Mouse (Mus musculus) hindbrain, embryonic 10.5 days (tissue): ENCODE results near the gene Pomgnt1. TPM values are rescaled to one million over a fixed set of nuclear protein-coding genes. Genes with fewer than 3 reads are reported as not detected.

Experiments
- DNase-seq: peaks from one replicate; pipeline ENCODE4 v3.0.0-alpha.2; 2017; ENCODE audit warnings: low spot score
- H3K27ac ChIP-seq: fragments of 300-500 bp; sonication (generic); 2 replicates; pipeline ENCODE4 v1.5.1; 2016; ENCODE audit warnings: mild to moderate bottlenecking, moderate library complexity
- H3K27me3 ChIP-seq: fragments of 300-500 bp; sonication (generic); 2 replicates; pipeline ENCODE4 v1.6.1; 2016; ENCODE audit warnings: mild to moderate bottlenecking; ENCODE audit not compliant: poor library complexity, insufficient read depth, severe bottlenecking
- H3K36me3 ChIP-seq: fragments of 300-500 bp; sonication (generic); 2 replicates; pipeline ENCODE4 v1.6.1; 2016; ENCODE audit warnings: mild to moderate bottlenecking, moderate library complexity
- H3K4me1 ChIP-seq: fragments of 300-500 bp; sonication (generic); replicated peaks from 2 replicates; pipeline ENCODE4 v1.6.1; 2016; ENCODE audit warnings: mild to moderate bottlenecking
- H3K4me3 ChIP-seq: fragments of 300-500 bp; sonication (generic); 2 replicates; pipeline ENCODE4 v1.5.1; 2016; ENCODE audit warnings: mild to moderate bottlenecking, moderate library complexity
- H3K9me3 ChIP-seq: fragments of 300-500 bp; sonication (generic); 2 replicates; pipeline ENCODE4 v1.6.1; 2016; ENCODE audit warnings: mild to moderate bottlenecking, moderate library complexity
- WGBS: fragments of 180-500 bp; shearing (Covaris S2); methylation state at CpG from one replicate; pipeline ENCODE4 v1.1.7; 2016; 5-methylcytosine and 5-hydroxymethylcytosine counted together
- polyA plus RNA-seq: library from polyadenylated mRNA; unstranded; fragments of >200 nt; fragmentation: Nextera tagmentation; extraction: Ambion mirVana; gene quantifications from 2 replicates; pipeline ENCODE4 v1.2.1, GENCODE M21; 2016

Pomgnt1 gene
- 51.9 and 55.0 TPM in 2 replicates for polyA plus RNA-seq

GRCm38 (mm10) chr4:116123602-116124519 is at the start of gene Pomgnt1, which contains the start of gene Rad54l:
Gene Pomgnt1, plus strand, starts transcription at chr4:116123840.
Gene Rad54l, minus strand, starts transcription at chr4:116123690.
- H3K36me3 ChIP-seq: peaks cover 25% of the 10 kb centered on the region
- peaks cover 25% of the 10 kb centered on the region for H3K4me1 ChIP-seq
- peak within 1 kb of the TSS; percentile 81 for H3K27ac ChIP-seq
- no peaks in the 10 kb centered on the region for H3K9me3 ChIP-seq
- H3K27me3 ChIP-seq: no peaks in the 10 kb centered on the region
- peak; percentile 94 for DNase-seq
- WGBS: 9% methylated on average over 24 of the region's 24 CpGs
- H3K4me3 ChIP-seq: peak within 1 kb of the TSS; percentile 61

GRCm38 (mm10) chr4:116074145-116074675 is 49.4 kb upstream of the Pomgnt1 start:
- DNase-seq: no peak
- peak overlapping the region; percentile 99 for H3K27ac ChIP-seq
- peaks cover 35% of the 10 kb centered on the region for H3K4me1 ChIP-seq
- H3K4me3 ChIP-seq: peak overlapping the region; percentile 96
- H3K36me3 ChIP-seq: peaks cover 17% of the 10 kb centered on the region
- no peaks in the 10 kb centered on the region for H3K27me3 ChIP-seq
- 3% methylated on average over 8 of the region's 8 CpGs for WGBS
- no peaks in the 10 kb centered on the region for H3K9me3 ChIP-seq

GRCm38 (mm10) chr4:116074861-116075620 is 48.6 kb upstream of the Pomgnt1 start, which contains the start of the genes Uqcrh and Lrrc41:
Gene Uqcrh, minus strand, starts transcription at chr4:116075071.
Gene Lrrc41, plus strand, starts transcription at chr4:116075269.
- peaks cover 35% of the 10 kb centered on the region for H3K4me1 ChIP-seq
- H3K27ac ChIP-seq: peak within 1 kb of the TSS; percentile 99
- under 1% methylated on average over 55 of the region's 55 CpGs for WGBS
- no peaks in the 10 kb centered on the region for H3K27me3 ChIP-seq
- DNase-seq: peak; percentile 94
- H3K36me3 ChIP-seq: peaks cover 17% of the 10 kb centered on the region
- H3K4me3 ChIP-seq: peak within 1 kb of the TSS; percentile 96
- H3K9me3 ChIP-seq: no peaks in the 10 kb centered on the region

- peaks cover 35% of the 10 kb centered on the region for H3K4me1 ChIP-seq
- no peaks in the 10 kb centered on the region for H3K9me3 ChIP-seq
- H3K4me3 ChIP-seq: peak overlapping the region; percentile 96
- DNase-seq: peak; percentile 80
- peaks cover 18% of the 10 kb centered on the region for H3K36me3 ChIP-seq
- peak overlapping the region; percentile 99 for H3K27ac ChIP-seq
- H3K27me3 ChIP-seq: no peaks in the 10 kb centered on the region
- WGBS: under 1% methylated on average over 76 of the region's 77 CpGs
Measured at GRCm38 (mm10) chr4:116075631-116076368, 47.8 kb upstream of the Pomgnt1 start.

GRCm38 (mm10) chr4:116076369-116077231 is 47.0 kb upstream of the Pomgnt1 start:
- DNase-seq: peak; percentile 63
- H3K27me3 ChIP-seq: no peaks in the 10 kb centered on the region
- peaks cover 26% of the 10 kb centered on the region for H3K36me3 ChIP-seq
- H3K4me1 ChIP-seq: peaks cover 35% of the 10 kb centered on the region
- no peaks in the 10 kb centered on the region for H3K9me3 ChIP-seq
- 4% methylated on average over 37 of the region's 37 CpGs for WGBS
- H3K27ac ChIP-seq: peak overlapping the region; percentile 99
- peak overlapping the region; percentile 96 for H3K4me3 ChIP-seq

- H3K9me3 ChIP-seq: no peaks in the 10 kb centered on the region
- peaks cover 34% of the 10 kb centered on the region for H3K4me1 ChIP-seq
- no peaks in the 10 kb centered on the region for H3K27me3 ChIP-seq
- H3K36me3 ChIP-seq: peaks cover 35% of the 10 kb centered on the region
- H3K4me3 ChIP-seq: peak overlapping the region; percentile 96
- H3K27ac ChIP-seq: peak overlapping the region; percentile 99
- DNase-seq: no peak
- WGBS: 71% methylated on average over 3 of the region's 3 CpGs
Measured at GRCm38 (mm10) chr4:116077240-116078095, 46.2 kb upstream of the Pomgnt1 start.

GRCm38 (mm10) chr4:116088510-116089249 is 35.0 kb upstream of the Pomgnt1 start:
- no peaks in the 10 kb centered on the region for H3K4me1 ChIP-seq
- no peak for DNase-seq
- no peaks in the 10 kb centered on the region for H3K9me3 ChIP-seq
- 92% methylated on average over 23 of the region's 23 CpGs for WGBS
- no peak overlapping the region for H3K27ac ChIP-seq
- no peaks in the 10 kb centered on the region for H3K27me3 ChIP-seq
- peaks cover 99% of the 10 kb centered on the region for H3K36me3 ChIP-seq
- no peak overlapping the region for H3K4me3 ChIP-seq

GRCm38 (mm10) chr4:116096291-116096690 is 27.3 kb upstream of the Pomgnt1 start:
- Histone ChIP-seq H3K4me1 (no peaks in the 10 kb centered on the region), H3K36me3 (peaks cover 100% of the 10 kb centered on the region), H3K4me3 (no peak overlapping the region), H3K27me3 (no peaks in the 10 kb centered on the region), H3K27ac (no peak overlapping the region), H3K9me3 (no peaks in the 10 kb centered on the region)
- 94% methylated on average over 10 of the region's 10 CpGs for WGBS
- no peak for DNase-seq

GRCm38 (mm10) chr4:116097211-116097610 is 26.4 kb upstream of the Pomgnt1 start:
- Histone ChIP-seq H3K36me3 (peaks cover 100% of the 10 kb centered on the region), H3K4me3 (no peak overlapping the region), H3K27ac (no peak overlapping the region), H3K4me1 (no peaks in the 10 kb centered on the region), H3K9me3 (no peaks in the 10 kb centered on the region), H3K27me3 (no peaks in the 10 kb centered on the region)
- 89% methylated on average over 8 of the region's 8 CpGs for WGBS
- no peak for DNase-seq

- DNase-seq: no peak
- Histone ChIP-seq H3K27me3 (no peaks in the 10 kb centered on the region), H3K27ac (no peak overlapping the region), H3K4me3 (no peak overlapping the region), H3K9me3 (no peaks in the 10 kb centered on the region), H3K36me3 (peaks cover 100% of the 10 kb centered on the region), H3K4me1 (no peaks in the 10 kb centered on the region)
- WGBS: 92% methylated on average over 7 of the region's 7 CpGs
Measured at GRCm38 (mm10) chr4:116100959-116101358, 22.7 kb upstream of the Pomgnt1 start.
